Mouse (Mus musculus) lung, embryonic 14.5 days (tissue): ENCODE measurements around the gene Smpd1. TPM values are rescaled to one million over a fixed set of nuclear protein-coding genes. Genes with fewer than 3 reads are reported as not detected.

Source experiments
- ATAC-seq: fragments of 200-750 bp; cut with Nextera tagmentation; 2 replicates; pipeline ENCODE4 v1.8.0; 2017; ENCODE audit warnings: mild to moderate bottlenecking, moderate TSS enrichment, moderate library complexity; ENCODE audit not compliant: insufficient read depth
- DNase-seq: peaks from one replicate; pipeline ENCODE4 v3.0.0-alpha.2; 2015
- H3K27ac ChIP-seq: fragments of 300-500 bp; sonication (generic); 2 replicates; pipeline ENCODE4 v1.5.1; 2014; ENCODE audit warnings: low read depth, mild to moderate bottlenecking, moderate library complexity
- H3K27me3 ChIP-seq: fragments of 300-500 bp; sonication (generic); 2 replicates; pipeline ENCODE4 v1.6.1; 2014; ENCODE audit warnings: low read length, control low read depth; ENCODE audit not compliant: insufficient read depth
- H3K36me3 ChIP-seq: fragments of 300-500 bp; sonication (generic); 2 replicates; pipeline ENCODE4 v1.6.1; 2014; ENCODE audit warnings: control low read depth; ENCODE audit not compliant: insufficient read depth
- H3K4me1 ChIP-seq: fragments of 300-500 bp; sonication (generic); 2 replicates; pipeline ENCODE4 v1.6.1; 2014; ENCODE audit warnings: antibody characterized with exemption, control low read depth; ENCODE audit not compliant: insufficient read depth
- H3K4me2 ChIP-seq: fragments of 300-500 bp; sonication (generic); 2 replicates; pipeline ENCODE4 v1.6.1; 2014; ENCODE audit warnings: mild to moderate bottlenecking
- H3K4me3 ChIP-seq: fragments of 300-500 bp; sonication (generic); 2 replicates; pipeline ENCODE4 v1.5.1; 2014; ENCODE audit warnings: low read depth, low read length
- H3K9ac ChIP-seq: fragments of 300-500 bp; sonication (generic); 2 replicates; pipeline ENCODE4 v1.6.1; 2014
- H3K9me3 ChIP-seq: fragments of 300-500 bp; sonication (generic); 2 replicates; pipeline ENCODE4 v1.6.1; 2016; ENCODE audit warnings: low read depth, low read length, control low read depth
- CTCF ChIP-seq: IDR thresholded peaks from 2 replicates; pipeline ENCODE4 v1.5.1; 2016; ENCODE audit warnings: antibody characterized with exemption, low read depth
- WGBS: fragments of 180-500 bp; shearing (Covaris S2); extraction: QIAGEN DNeasy Blood & Tissue Kit; methylation state at CpG from one replicate; pipeline ENCODE4 v1.1.7; 2014; 5-methylcytosine and 5-hydroxymethylcytosine counted together
- polyA plus RNA-seq: library from polyadenylated mRNA; unstranded; fragments of >200 nt; fragmentation: Nextera tagmentation; extraction: Ambion mirVana; gene quantifications from 2 replicates; pipeline ENCODE4 v1.2.1, GENCODE M21; 2014

Smpd1 gene
- polyA plus RNA-seq, 1 experiment from 2014 or later = 38.7 TPM

GRCm38 (mm10) chr7:105559016-105559415, 4.9 kb downstream of the Smpd1 start:
- Histone ChIP-seq H3K27me3 (no peaks in the 10 kb centered on the region), H3K4me1 (0 out of 2 replicates have a peak, but pooled peaks cover 3% of the 10 kb centered on the region), H3K4me3 (no peak overlapping the region), H3K27ac (no peak overlapping the region), H3K9ac (no peak overlapping the region), H3K4me2 (no peak overlapping the region), H3K36me3 (peaks cover 29% of the 10 kb centered on the region), H3K9me3 (no peaks in the 10 kb centered on the region)
- TF ChIP-seq CTCF = no peak
- DNase-seq (no peak), ATAC-seq (no peak)
- 86% methylated on average over 9 of the region's 9 CpGs for WGBS

GRCm38 (mm10) chr7:105562317-105562716, 8.2 kb downstream of the Smpd1 start:
- Histone ChIP-seq H3K9me3 (no peaks in the 10 kb centered on the region), H3K4me3 (no peak overlapping the region), H3K4me1 (no peaks in the 10 kb centered on the region), H3K27me3 (no peaks in the 10 kb centered on the region), H3K27ac (no peak overlapping the region), H3K9ac (no peak overlapping the region), H3K36me3 (peaks cover 53% of the 10 kb centered on the region), H3K4me2 (no peak overlapping the region)
- ATAC-seq (no peak), DNase-seq (no peak)
- no peak for TF ChIP-seq CTCF
- 84% methylated on average over 3 of the region's 3 CpGs for WGBS

- 80% methylated on average over 3 of the region's 3 CpGs for WGBS
- Histone ChIP-seq H3K4me2 (no peak overlapping the region), H3K4me3 (no peak overlapping the region), H3K27me3 (no peaks in the 10 kb centered on the region), H3K36me3 (peaks cover 47% of the 10 kb centered on the region), H3K4me1 (no peaks in the 10 kb centered on the region), H3K9ac (no peak overlapping the region), H3K9me3 (no peaks in the 10 kb centered on the region), H3K27ac (no peak overlapping the region)
- TF ChIP-seq CTCF = no peak
- no peak for ATAC-seq
- no peak for DNase-seq
Observed at GRCm38 (mm10) chr7:105563367-105563766, 9.2 kb downstream of the Smpd1 start.

GRCm38 (mm10) chr7:105565071-105565836, 11.1 kb downstream of the Smpd1 start:
- no peak for TF ChIP-seq CTCF
- peaks cover 35% of the 10 kb centered on the region for H3K36me3 ChIP-seq
- no peak overlapping the region for H3K4me2 ChIP-seq
- no peak for DNase-seq
- no peak overlapping the region for H3K4me3 ChIP-seq
- no peaks in the 10 kb centered on the region for H3K4me1 ChIP-seq
- no peaks in the 10 kb centered on the region for H3K9me3 ChIP-seq
- WGBS = 81% methylated on average over 17 of the region's 17 CpGs
- ATAC-seq = no peak
- no peaks in the 10 kb centered on the region for H3K27me3 ChIP-seq
- H3K27ac ChIP-seq = no peak overlapping the region
- no peak overlapping the region for H3K9ac ChIP-seq

GRCm38 (mm10) chr7:105568583-105568982, 14.4 kb downstream of the Smpd1 start:
- Histone ChIP-seq H3K27ac (no peak overlapping the region), H3K27me3 (no peaks in the 10 kb centered on the region), H3K9me3 (no peaks in the 10 kb centered on the region), H3K9ac (no peak overlapping the region), H3K4me3 (no peak overlapping the region), H3K4me1 (no peaks in the 10 kb centered on the region), H3K36me3 (peaks cover 32% of the 10 kb centered on the region), H3K4me2 (no peak overlapping the region)
- peak; percentile 4 for DNase-seq
- TF ChIP-seq CTCF = no peak
- ATAC-seq = peak; percentile 25; the same call in 1 of the 2 replicates
- WGBS = 24% methylated on average over 6 of the region's 7 CpGs

- no peaks in the 10 kb centered on the region for H3K4me1 ChIP-seq
- no peak for TF ChIP-seq CTCF
- no peaks in the 10 kb centered on the region for H3K9me3 ChIP-seq
- 16% methylated on average over 6 of the region's 6 CpGs for WGBS
- ATAC-seq (peak; percentile 69), DNase-seq (peak; percentile 58)
- no peak overlapping the region; the same call in 1 of the 2 replicates for H3K27ac ChIP-seq
- peaks cover 37% of the 10 kb centered on the region for H3K36me3 ChIP-seq
- no peaks in the 10 kb centered on the region for H3K27me3 ChIP-seq
- no peak overlapping the region for H3K4me3 ChIP-seq
- H3K4me2 ChIP-seq = no peak overlapping the region
- no peak overlapping the region for H3K9ac ChIP-seq
Observed at GRCm38 (mm10) chr7:105568988-105569471, 14.9 kb downstream of the Smpd1 start.

- no peak overlapping the region for H3K4me2 ChIP-seq
- peaks cover 38% of the 10 kb centered on the region for H3K36me3 ChIP-seq
- H3K27ac ChIP-seq = no peak overlapping the region
- no peaks in the 10 kb centered on the region for H3K4me1 ChIP-seq
- no peak for TF ChIP-seq CTCF
- WGBS = 38% methylated on average over 12 of the region's 12 CpGs
- DNase-seq (no peak), ATAC-seq (0 out of 2 replicates have a peak, but pooled peaks have one; percentile 2)
- H3K27me3 ChIP-seq = no peaks in the 10 kb centered on the region
- H3K9ac ChIP-seq = no peak overlapping the region
- H3K4me3 ChIP-seq = no peak overlapping the region
- H3K9me3 ChIP-seq = no peaks in the 10 kb centered on the region
Observed at GRCm38 (mm10) chr7:105569512-105570496, 15.6 kb downstream of the Smpd1 start.
